Mouse (Mus musculus) embryonic facial prominence, embryonic 14.5 days (tissue): ENCODE data around the gene Cfd. TPM values are rescaled to one million over a fixed set of nuclear protein-coding genes. Genes with fewer than 3 reads are reported as not detected.
A peak's percentile ranks its signal among the peaks of the same experiment; 100 is the strongest.

Experiments
- ATAC-seq: fragments of 200-750 bp; cut with Nextera tagmentation; 2 replicates; pipeline ENCODE4 v1.8.0; 2017; ENCODE audit warnings: low read depth, moderate number of reproducible peaks, moderate TSS enrichment
- DNase-seq: peaks from one replicate; pipeline ENCODE4 v3.0.0-alpha.2; 2015; ENCODE audit warnings: low spot score
- H3K27ac ChIP-seq: fragments of 300-500 bp; sonication (generic); replicated peaks from 2 replicates; pipeline ENCODE4 v1.5.1; 2014; ENCODE audit warnings: low read depth, mild to moderate bottlenecking, low read length, moderate library complexity
- H3K27me3 ChIP-seq: fragments of 300-500 bp; sonication (generic); replicated peaks from 2 replicates; pipeline ENCODE4 v1.6.1; 2014; ENCODE audit warnings: low read length; ENCODE audit not compliant: control insufficient read depth, insufficient read depth
- H3K36me3 ChIP-seq: fragments of 300-500 bp; sonication (generic); 2 replicates; pipeline ENCODE4 v1.6.1; 2014; ENCODE audit warnings: low read length, mixed read lengths; ENCODE audit not compliant: control insufficient read depth, insufficient read depth
- H3K4me1 ChIP-seq: fragments of 300-500 bp; sonication (generic); 2 replicates; pipeline ENCODE4 v1.6.1; 2014; ENCODE audit warnings: antibody characterized with exemption, low read length; ENCODE audit not compliant: control insufficient read depth, insufficient read depth
- H3K4me2 ChIP-seq: fragments of 300-500 bp; sonication (generic); 2 replicates; pipeline ENCODE4 v1.6.1; 2014; ENCODE audit warnings: low read depth, mild to moderate bottlenecking, low read length, moderate library complexity, mixed read lengths
- H3K4me3 ChIP-seq: fragments of 300-500 bp; sonication (generic); 2 replicates; pipeline ENCODE4 v1.5.1; 2014; ENCODE audit warnings: low read depth, mild to moderate bottlenecking, low read length
- H3K9ac ChIP-seq: fragments of 300-500 bp; sonication (generic); 2 replicates; pipeline ENCODE4 v1.6.1; 2014; ENCODE audit warnings: low read depth, mild to moderate bottlenecking, low read length, moderate library complexity, mixed read lengths
- H3K9me3 ChIP-seq: fragments of 300-500 bp; sonication (generic); 2 replicates; pipeline ENCODE4 v1.6.1; 2016; ENCODE audit warnings: low read length; ENCODE audit not compliant: control insufficient read depth
- WGBS: fragments of 180-500 bp; shearing (Covaris S2); extraction: QIAGEN DNeasy Blood & Tissue Kit; methylation state at CpG from one replicate; pipeline ENCODE4 v1.1.7; 2014; 5-methylcytosine and 5-hydroxymethylcytosine counted together
- polyA plus RNA-seq: library from polyadenylated mRNA; unstranded; fragments of >200 nt; fragmentation: Nextera tagmentation; extraction: Ambion mirVana; gene quantifications from 2 replicates; pipeline ENCODE4 v1.2.1, GENCODE M21; 2014

Gene Cfd
- polyA plus RNA-seq, 1 experiment from 2014 or later: not detected

DNA sequence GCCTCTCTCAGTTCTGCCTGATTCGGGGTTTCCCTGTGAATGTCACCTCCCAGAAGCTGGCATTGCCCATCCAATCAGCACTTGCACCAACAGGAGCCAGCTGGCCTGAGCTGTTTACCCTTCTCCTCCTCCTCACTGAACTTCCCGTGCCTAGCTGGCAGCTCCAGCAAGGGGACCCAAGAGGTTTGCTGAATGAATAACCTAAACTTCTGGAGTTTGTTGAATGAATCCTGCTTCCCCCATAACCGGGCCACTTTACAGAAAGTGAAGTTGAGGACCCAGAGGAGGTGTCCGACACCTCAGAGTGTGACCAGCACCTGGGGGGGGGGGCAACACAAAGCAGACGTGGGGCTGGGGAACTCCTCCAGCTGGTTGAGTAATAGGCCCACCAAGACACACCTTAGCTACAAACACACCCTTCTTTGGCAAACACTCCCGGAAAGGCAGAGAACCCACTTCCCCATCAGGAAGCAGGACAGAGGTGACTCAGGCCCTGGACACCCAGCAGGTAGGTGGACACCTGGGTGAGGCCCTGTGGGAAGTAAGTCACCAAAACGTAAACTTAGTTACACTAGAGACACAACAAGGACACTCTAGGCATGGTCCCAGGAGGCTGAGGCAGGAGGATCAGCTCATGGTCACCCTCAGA, 24.4 kb downstream of the Cfd start:
- H3K4me3 ChIP-seq: no peak overlapping the region
- H3K27ac ChIP-seq: no peak overlapping the region
- peaks cover 26% of the 10 kb centered on the region for H3K36me3 ChIP-seq
- peaks cover 28% of the 10 kb centered on the region for H3K27me3 ChIP-seq
- H3K4me1 ChIP-seq: peaks cover 8% of the 10 kb centered on the region
- DNase-seq (no peak), ATAC-seq (no peak)
- peak overlapping the region; percentile 97; the same call in 1 of the 2 replicates for H3K4me2 ChIP-seq
- H3K9me3 ChIP-seq: no peaks in the 10 kb centered on the region
- WGBS: 67% methylated on average over 6 of the region's 7 CpGs
- H3K9ac ChIP-seq: 0 out of 2 replicates have a peak overlapping the region, but pooled peaks have one; percentile 20

DNA sequence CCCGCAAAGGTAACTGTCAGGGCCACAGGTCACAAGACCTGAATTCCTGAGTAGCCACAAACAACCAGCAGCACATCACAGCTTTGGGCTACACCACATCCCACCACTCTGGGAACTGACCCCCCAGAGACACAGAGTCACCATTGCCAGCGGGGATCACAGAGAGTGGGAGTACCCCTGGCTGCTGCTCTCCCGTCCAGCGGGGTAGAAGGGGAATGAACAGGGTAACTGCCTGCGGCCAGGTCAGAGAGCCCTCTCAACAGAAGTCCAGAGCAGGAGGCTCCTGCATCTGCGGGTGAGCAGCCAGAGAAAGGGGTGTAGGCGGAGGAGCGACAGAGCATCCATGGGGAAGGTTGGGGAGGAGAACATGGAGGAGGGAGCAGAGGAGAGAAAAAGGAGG, 25.4 kb downstream of the Cfd start:
- Histone ChIP-seq H3K9ac (peak overlapping the region; percentile 97), H3K4me2 (peak overlapping the region; percentile 97), H3K27ac (peak overlapping the region; percentile 85; the same call in 1 of the 2 replicates), H3K9me3 (no peaks in the 10 kb centered on the region), H3K27me3 (peaks cover 38% of the 10 kb centered on the region), H3K4me1 (peaks cover 15% of the 10 kb centered on the region), H3K36me3 (peaks cover 16% of the 10 kb centered on the region), H3K4me3 (peak overlapping the region; percentile 82)
- DNase-seq (no peak), ATAC-seq (no peak)
- 5% methylated on average over 8 of the region's 8 CpGs for whole genome bisulfite sequencing

DNA sequence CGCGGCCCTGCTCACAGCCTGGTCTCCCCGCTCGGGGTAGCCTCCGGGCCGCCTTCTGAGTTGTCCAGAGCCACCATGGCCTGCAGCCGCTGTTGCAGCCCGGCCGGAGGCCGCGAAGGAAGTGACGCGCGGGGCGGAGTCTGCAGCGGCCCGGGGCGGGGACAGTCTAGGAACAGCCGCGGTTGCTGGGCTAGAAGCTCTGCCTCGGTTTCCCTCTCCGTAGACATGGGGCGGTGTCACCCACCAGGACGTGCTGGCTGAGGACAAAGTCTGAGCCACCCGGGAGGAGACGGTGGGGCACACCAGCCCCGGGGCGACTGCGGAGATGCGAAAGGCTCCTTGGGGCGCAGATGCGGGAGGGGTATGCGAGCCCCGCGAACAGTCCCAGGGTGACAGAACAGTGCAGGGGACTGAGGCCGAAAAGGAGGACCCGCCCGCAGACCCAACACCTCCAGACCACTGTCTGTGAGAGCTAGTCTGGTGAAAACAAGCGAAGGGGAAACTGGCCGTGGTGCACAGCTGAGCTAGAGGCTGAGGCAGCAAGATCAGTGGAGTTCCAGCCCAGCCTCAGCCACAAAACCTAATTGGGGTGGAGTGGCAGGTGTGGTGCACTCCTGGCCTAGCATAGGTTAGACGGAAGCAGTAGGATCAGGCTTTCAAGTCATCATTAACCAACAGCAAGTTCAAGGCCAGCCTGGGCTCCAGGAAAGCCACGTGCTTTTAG, 26.3 kb downstream of the Cfd start, which contains the start of gene Kiss1r:
Kiss1r (plus strand) TSS at position 164 of the 724 bp plus-strand sequence.
- DNase-seq (peak; percentile 85), ATAC-seq (peak; percentile 89)
- Histone ChIP-seq H3K4me3 (peak within 1 kb of the TSS; percentile 82), H3K4me1 (peaks cover 21% of the 10 kb centered on the region), H3K4me2 (peak within 1 kb of the TSS; percentile 97), H3K36me3 (peaks cover 7% of the 10 kb centered on the region), H3K9ac (peak within 1 kb of the TSS; percentile 97), H3K9me3 (no peaks in the 10 kb centered on the region), H3K27ac (peak within 1 kb of the TSS; percentile 85), H3K27me3 (peaks cover 47% of the 10 kb centered on the region)
- WGBS: 3% methylated on average over 23 of the region's 42 CpGs

DNA sequence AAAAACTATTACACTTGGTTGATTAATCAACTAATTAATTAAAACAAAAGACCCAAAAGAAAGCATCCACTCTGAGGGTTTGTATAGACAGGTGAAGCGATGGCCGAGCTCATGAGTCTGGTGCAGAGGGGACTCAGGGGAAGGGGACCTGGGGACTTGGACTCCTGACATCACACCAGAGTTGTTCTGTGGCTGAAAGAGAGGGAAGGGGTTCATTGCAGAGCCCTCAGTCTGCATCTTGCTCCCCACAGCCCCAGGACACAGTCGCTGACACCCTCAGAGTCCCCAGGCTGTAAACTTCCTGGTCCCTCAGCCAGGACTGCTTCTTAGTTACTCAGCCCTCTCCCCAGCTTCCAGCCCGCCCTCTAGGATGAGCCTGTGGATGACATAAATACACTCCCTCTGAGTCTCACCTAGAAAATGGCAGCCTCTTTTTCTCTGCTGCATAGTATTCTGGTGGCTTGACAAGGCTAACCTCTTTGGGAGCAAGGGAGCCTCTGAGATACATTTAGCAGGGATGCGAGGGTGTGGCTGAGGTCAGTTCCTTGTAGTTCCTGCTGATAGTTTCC, 27.0 kb downstream of the Cfd start:
- ATAC-seq: no peak
- peak overlapping the region; percentile 82 for H3K4me3 ChIP-seq
- H3K27me3 ChIP-seq: peaks cover 53% of the 10 kb centered on the region
- H3K4me2 ChIP-seq: peak overlapping the region; percentile 97
- H3K9me3 ChIP-seq: no peaks in the 10 kb centered on the region
- 68% methylated on average over 5 of the region's 5 CpGs for WGBS
- H3K36me3 ChIP-seq: peaks cover under 1% of the 10 kb centered on the region; the same call in 1 of the 2 replicates
- H3K27ac ChIP-seq: no peak overlapping the region
- peaks cover 21% of the 10 kb centered on the region for H3K4me1 ChIP-seq
- H3K9ac ChIP-seq: peak overlapping the region; percentile 97
- DNase-seq: no peak

DNA sequence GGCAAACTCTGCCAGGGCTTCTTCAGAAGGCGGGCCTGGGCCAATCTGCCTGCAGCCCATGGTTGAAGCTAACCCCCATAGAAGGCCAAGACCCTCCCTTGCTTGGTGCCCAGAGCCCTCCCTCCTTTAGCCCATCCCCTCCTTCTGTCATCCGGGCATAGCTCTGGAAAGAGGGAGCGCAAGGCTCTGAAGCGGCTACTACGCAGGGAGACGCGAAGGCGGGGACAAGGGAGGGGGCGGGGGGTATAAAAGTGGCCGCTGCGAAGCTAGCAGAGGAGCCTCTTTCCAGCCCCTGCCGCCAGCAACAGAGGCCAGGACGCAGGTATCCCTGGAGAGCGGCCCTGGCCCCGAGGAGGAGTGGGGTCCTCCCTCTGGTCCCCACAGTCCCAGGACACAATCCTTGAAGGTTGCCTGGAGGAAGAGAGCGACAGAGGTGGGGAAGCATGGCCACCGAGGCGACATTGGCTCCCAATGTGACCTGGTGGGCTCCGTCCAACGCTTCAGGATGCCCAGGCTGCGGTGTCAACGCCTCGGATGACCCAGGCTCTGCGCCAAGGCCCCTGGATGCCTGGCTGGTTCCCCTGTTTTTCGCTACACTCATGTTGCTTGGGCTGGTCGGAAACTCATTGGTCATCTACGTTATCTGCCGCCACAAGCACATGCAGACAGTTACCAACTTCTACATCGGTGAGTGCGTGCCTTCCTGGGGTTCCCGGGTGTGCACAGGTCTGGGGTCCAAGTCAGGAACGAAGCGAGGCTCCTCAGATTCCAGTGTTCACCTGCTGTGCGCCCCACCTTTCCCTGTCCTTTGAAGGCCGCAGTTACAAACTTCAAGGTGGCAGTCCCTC, 27.8 kb downstream of the Cfd start:
- peak overlapping the region; percentile 45; the same call in 1 of the 2 replicates for H3K9ac ChIP-seq
- no peaks in the 10 kb centered on the region for H3K36me3 ChIP-seq
- WGBS: 6% methylated on average over 32 of the region's 35 CpGs
- H3K4me1 ChIP-seq: peaks cover 21% of the 10 kb centered on the region
- no peak for DNase-seq
- peaks cover 60% of the 10 kb centered on the region for H3K27me3 ChIP-seq
- no peak for ATAC-seq
- no peak overlapping the region for H3K27ac ChIP-seq
- peak overlapping the region; percentile 18 for H3K4me3 ChIP-seq
- no peaks in the 10 kb centered on the region for H3K9me3 ChIP-seq
- H3K4me2 ChIP-seq: peak overlapping the region; percentile 40

DNA sequence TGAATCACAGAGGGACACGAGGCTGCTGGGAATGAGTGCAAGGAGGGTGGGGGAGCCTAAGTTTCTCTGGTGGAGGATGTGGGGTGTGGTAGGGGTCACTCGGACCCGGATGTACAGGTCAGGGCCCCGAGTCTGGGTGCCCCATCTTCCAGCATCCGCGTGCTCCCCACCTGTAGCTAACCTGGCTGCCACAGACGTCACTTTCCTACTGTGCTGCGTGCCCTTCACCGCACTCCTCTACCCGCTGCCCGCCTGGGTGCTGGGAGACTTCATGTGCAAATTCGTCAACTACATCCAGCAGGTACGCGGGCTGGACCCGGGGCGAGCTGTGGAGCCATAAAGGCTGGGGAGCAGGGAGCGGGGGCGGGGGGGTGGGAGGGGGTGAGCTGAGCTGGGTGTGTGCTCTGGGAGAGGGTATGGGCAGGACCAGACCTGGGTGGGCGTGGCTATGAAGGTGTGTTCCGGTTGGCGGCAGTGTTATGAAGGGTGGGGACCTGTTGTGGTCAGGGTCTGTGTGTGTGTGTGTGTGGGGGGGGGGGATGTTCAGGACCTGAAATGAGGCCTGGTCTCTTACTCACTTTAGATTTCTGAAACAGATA, 28.7 kb downstream of the Cfd start:
- ATAC-seq (no peak), DNase-seq (no peak)
- H3K9me3 ChIP-seq: no peaks in the 10 kb centered on the region
- no peaks in the 10 kb centered on the region for H3K36me3 ChIP-seq
- peaks cover 21% of the 10 kb centered on the region for H3K4me1 ChIP-seq
- H3K4me2 ChIP-seq: peak overlapping the region; percentile 34
- no peak overlapping the region for H3K27ac ChIP-seq
- H3K4me3 ChIP-seq: peak overlapping the region; percentile 17; the same call in 1 of the 2 replicates
- H3K27me3 ChIP-seq: peaks cover 60% of the 10 kb centered on the region
- peak overlapping the region; percentile 37; the same call in 1 of the 2 replicates for H3K9ac ChIP-seq
- WGBS: 7% methylated on average over 18 of the region's 21 CpGs

DNA sequence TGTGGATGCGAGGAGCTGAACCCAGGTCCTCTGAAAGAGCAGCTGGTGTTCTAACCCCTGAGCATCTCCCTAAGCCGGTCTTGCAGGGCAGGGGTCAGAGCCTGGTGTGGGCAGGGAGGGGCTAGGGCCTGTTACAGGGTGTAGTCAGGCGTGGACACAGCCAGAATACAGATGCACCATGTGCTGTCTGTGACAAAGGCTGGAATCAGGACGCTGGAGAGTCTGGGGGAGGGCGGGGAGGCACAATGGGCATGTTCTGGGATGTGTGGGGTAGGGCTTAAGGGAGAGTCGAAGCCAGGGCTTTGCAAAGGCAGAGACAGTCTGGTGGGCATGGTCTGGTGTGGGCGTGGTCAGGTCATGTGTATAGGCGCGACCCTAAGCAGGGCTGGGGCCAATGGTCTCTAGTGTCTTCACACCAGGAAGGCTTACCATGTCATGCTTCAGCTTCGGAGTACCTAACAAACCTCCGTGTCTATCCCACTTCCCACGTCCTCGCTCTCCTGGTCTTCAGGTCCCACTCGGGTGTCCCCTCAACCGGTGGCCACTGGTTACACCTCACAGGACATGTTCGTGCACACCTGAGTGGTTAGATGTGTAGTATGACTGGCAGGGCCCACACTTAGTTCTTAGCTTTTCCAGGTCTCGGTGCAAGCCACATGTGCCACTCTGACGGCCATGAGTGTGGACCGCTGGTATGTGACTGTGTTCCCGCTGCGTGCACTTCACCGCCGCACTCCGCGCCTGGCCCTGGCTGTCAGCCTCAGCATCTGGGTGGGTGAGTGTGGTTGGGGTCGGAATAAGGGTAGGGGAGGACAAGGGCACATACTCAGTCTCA, 29.6 kb downstream of the Cfd start:
- Histone ChIP-seq H3K27ac (no peak overlapping the region), H3K4me1 (peaks cover 21% of the 10 kb centered on the region), H3K36me3 (no peaks in the 10 kb centered on the region), H3K9me3 (no peaks in the 10 kb centered on the region), H3K27me3 (peaks cover 60% of the 10 kb centered on the region), H3K4me2 (no peak overlapping the region), H3K9ac (no peak overlapping the region), H3K4me3 (peak overlapping the region; percentile 32)
- ATAC-seq (no peak), DNase-seq (no peak)
- WGBS: 22% methylated on average over 25 of the region's 26 CpGs
